Mouse (Mus musculus) myocyte (in vitro differentiated cells): ENCODE data around the gene Tmem45a.

Source experiments
- CEBPB ChIP-seq: IDR thresholded peaks from 2 replicates; pipeline ENCODE4 v1.6.1; 2011; ENCODE audit warnings: mild to moderate bottlenecking, moderate library complexity; ENCODE audit not compliant: poor library complexity, insufficient read depth, severe bottlenecking
- E2F4 ChIP-seq: IDR thresholded peaks from one replicate; pipeline ENCODE4 v1.6.1; 2011; ENCODE audit warnings: mild to moderate bottlenecking, control low read depth, moderate library complexity; ENCODE audit not compliant: insufficient read depth
- MAX ChIP-seq: IDR thresholded peaks from one replicate; pipeline ENCODE4 v1.6.1; 2011; ENCODE audit warnings: low read depth, mild to moderate bottlenecking, control low read depth
- POLR2A ChIP-seq: IDR thresholded peaks from one replicate; pipeline ENCODE4 v1.6.1; 2011; ENCODE audit warnings: low read depth, mild to moderate bottlenecking, control low read depth, moderate library complexity; ENCODE audit not compliant: insufficient read length
- USF1 ChIP-seq: IDR thresholded peaks from one replicate; pipeline ENCODE4 v1.6.1; 2011; ENCODE audit warnings: low read depth, mild to moderate bottlenecking, control low read depth, moderate library complexity

DNA sequence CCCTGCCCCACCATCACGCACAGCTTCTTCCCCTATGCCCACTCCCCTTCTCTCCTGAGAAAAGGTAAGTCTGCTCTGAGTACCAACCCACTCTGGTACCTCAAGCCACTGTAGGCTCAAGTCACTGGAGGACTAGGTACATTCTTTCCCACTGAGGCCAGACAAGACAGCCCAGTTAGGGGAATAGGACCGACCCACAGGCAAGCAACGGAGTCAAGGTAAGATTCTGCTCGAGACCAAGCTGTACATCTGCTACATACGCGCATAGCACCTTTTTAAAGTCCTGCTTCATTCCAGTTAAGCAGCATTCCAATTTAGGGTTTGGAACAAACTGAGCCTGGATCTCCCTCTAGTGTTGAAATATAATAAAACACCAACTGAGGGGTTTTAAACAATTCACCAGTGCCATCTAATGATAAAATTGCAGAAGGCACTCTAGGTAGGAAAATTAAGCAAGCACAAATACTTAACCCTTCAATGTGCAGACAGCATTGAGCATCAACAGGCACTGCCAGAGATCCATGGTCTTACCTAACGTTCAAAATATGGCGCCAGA is 34.2 kb upstream of the Tmem45a start:
- no peak for TF ChIP-seq POLR2A
- no peak for TF ChIP-seq USF1
- TF ChIP-seq MAX: no peak
- TF ChIP-seq CEBPB: no peak
- TF ChIP-seq E2F4: no peak
